Mouse (Mus musculus): ENCODE measurements at regions not wholly inside any gene's neighbourhood (a gene's known extent, or its start where the extent isn't known, plus 50 kb on each side); places are given as distances from the start of the nearest gene placed in this dataset.
"Not testable (repeated sequence)": the region's sequence is repeated elsewhere in the genome, so short reads cannot be mapped to it uniquely, and the experiment has no call there.

- no peaks in the 10 kb centered on the region for H3K27me3 ChIP-seq (ENCODE audit: control insufficient read depth, insufficient read depth, low read length)
- WGBS, result 85% methylated on average over 7 of the region's 7 CpGs
- H3K27ac ChIP-seq (ENCODE audit: low read length), result no peak overlapping the region
- H3K4me3 ChIP-seq (ENCODE audit: low read depth, low read length), result no peak overlapping the region
- no peak overlapping the region for H3K4me2 ChIP-seq (replicated peaks; ENCODE audit: low read depth, low read length)
- H3K4me1 ChIP-seq (ENCODE audit: control insufficient read depth, insufficient read depth, low read length), result no peaks in the 10 kb centered on the region
- H3K9ac ChIP-seq (replicated peaks; ENCODE audit: low read depth, low read length), result no peak overlapping the region
- H3K9me3 ChIP-seq (ENCODE audit: control insufficient read depth, low read depth, low read length), result no peaks in the 10 kb centered on the region
- H3K36me3 ChIP-seq (ENCODE audit: control insufficient read depth, insufficient read depth, low read length), result no peaks in the 10 kb centered on the region
- no peak for ATAC-seq (ENCODE audit: insufficient number of reproducible peaks, insufficient read depth, low FRiP score, low read depth)
These were observed 59.8 kb upstream of the Emcn start for GRCm38 (mm10) chr3:137281052-137281451.

- not testable (repeated sequence) for ATAC-seq (ENCODE audit: insufficient number of reproducible peaks, insufficient read depth, low FRiP score, low read depth); H3K4me1 ChIP-seq (ENCODE audit: control insufficient read depth, insufficient read depth, low read length); H3K27ac ChIP-seq (ENCODE audit: low read length); H3K36me3 ChIP-seq (ENCODE audit: control insufficient read depth, insufficient read depth, low read length); H3K9ac ChIP-seq (replicated peaks; ENCODE audit: low read depth, low read length); H3K9me3 ChIP-seq (ENCODE audit: control insufficient read depth, low read depth, low read length); H3K4me2 ChIP-seq (replicated peaks; ENCODE audit: low read depth, low read length); H3K27me3 ChIP-seq (ENCODE audit: control insufficient read depth, insufficient read depth, low read length); H3K4me3 ChIP-seq (ENCODE audit: low read depth, low read length)
- 89% methylated on average over 11 of the region's 11 CpGs for WGBS
These were observed 53.3 kb upstream of the Emcn start for GRCm38 (mm10) chr3:137287558-137287957.

- H3K4me3 ChIP-seq (ENCODE audit: low read depth, low read length), result no peak overlapping the region
- no peaks in the 10 kb centered on the region for H3K9me3 ChIP-seq (ENCODE audit: control insufficient read depth, low read depth, low read length)
- H3K27ac ChIP-seq (ENCODE audit: low read length), result no peak overlapping the region
- no peaks in the 10 kb centered on the region for H3K27me3 ChIP-seq (ENCODE audit: control insufficient read depth, insufficient read depth, low read length)
- 75% methylated on average over 7 of the region's 7 CpGs for WGBS
- ATAC-seq (ENCODE audit: insufficient number of reproducible peaks, insufficient read depth, low FRiP score, low read depth), result no peak
- H3K36me3 ChIP-seq (ENCODE audit: control insufficient read depth, insufficient read depth, low read length), result no peaks in the 10 kb centered on the region
- H3K9ac ChIP-seq (replicated peaks; ENCODE audit: low read depth, low read length), result no peak overlapping the region
- H3K4me2 ChIP-seq (replicated peaks; ENCODE audit: low read depth, low read length), result no peak overlapping the region
- H3K4me1 ChIP-seq (ENCODE audit: control insufficient read depth, insufficient read depth, low read length), result no peaks in the 10 kb centered on the region
These were observed 52.4 kb upstream of the Emcn start for GRCm38 (mm10) chr3:137288301-137288942.

- ATAC-seq (ENCODE audit: insufficient number of reproducible peaks, insufficient read depth, low FRiP score, low read depth), result no peak
- Histone ChIP-seq H3K27me3 (ENCODE audit: control insufficient read depth, insufficient read depth, low read length) (no peaks in the 10 kb centered on the region), H3K9me3 (ENCODE audit: control insufficient read depth, low read depth, low read length) (no peaks in the 10 kb centered on the region), H3K9ac (replicated peaks; ENCODE audit: low read depth, low read length) (no peak overlapping the region), H3K4me1 (ENCODE audit: control insufficient read depth, insufficient read depth, low read length) (no peaks in the 10 kb centered on the region), H3K4me2 (replicated peaks; ENCODE audit: low read depth, low read length) (no peak overlapping the region), H3K36me3 (ENCODE audit: control insufficient read depth, insufficient read depth, low read length) (no peaks in the 10 kb centered on the region), H3K27ac (ENCODE audit: low read length) (no peak overlapping the region), H3K4me3 (ENCODE audit: low read depth, low read length) (no peak overlapping the region)
- 76% methylated on average over 2 of the region's 2 CpGs for WGBS
These were observed 51.8 kb upstream of the Emcn start for GRCm38 (mm10) chr3:137288943-137289682.

GRCm38 (mm10) chr3:137289683-137289984 lies 51.2 kb upstream of the Emcn start:
- WGBS, result 55% methylated on average over 3 of the region's 3 CpGs
- no peaks in the 10 kb centered on the region for H3K36me3 ChIP-seq (ENCODE audit: control insufficient read depth, insufficient read depth, low read length)
- H3K4me3 ChIP-seq (ENCODE audit: low read depth, low read length), result no peak overlapping the region
- H3K27ac ChIP-seq (ENCODE audit: low read length), result no peak overlapping the region
- H3K9ac ChIP-seq (replicated peaks; ENCODE audit: low read depth, low read length), result no peak overlapping the region
- no peak overlapping the region for H3K4me2 ChIP-seq (replicated peaks; ENCODE audit: low read depth, low read length)
- no peak for ATAC-seq (ENCODE audit: insufficient number of reproducible peaks, insufficient read depth, low FRiP score, low read depth)
- H3K27me3 ChIP-seq (ENCODE audit: control insufficient read depth, insufficient read depth, low read length), result no peaks in the 10 kb centered on the region
- no peaks in the 10 kb centered on the region for H3K9me3 ChIP-seq (ENCODE audit: control insufficient read depth, low read depth, low read length)
- H3K4me1 ChIP-seq (ENCODE audit: control insufficient read depth, insufficient read depth, low read length), result no peaks in the 10 kb centered on the region

Measured in stomach, embryonic 14.5 days (tissue).